Mouse (Mus musculus) cerebral cortex, adult 2 months (tissue): ENCODE measurements around the gene Zfp738.

ENCODE experiments used
- WGBS: fragments of 180-500 bp; shearing (Covaris S2); methylation state at CpG from one replicate; pipeline ENCODE4 v1.1.7; 2018; 5-methylcytosine and 5-hydroxymethylcytosine counted together

Gene Zfp738

GRCm38 (mm10) chr13:67686971-67687370 is at the start of gene Zfp738:
TSS of gene Zfp738 (minus strand) at chr13:67687071.
- WGBS, result 78% methylated on average over 4 of the region's 4 CpGs

GRCm38 (mm10) chr13:67734391-67734790 is 47.5 kb upstream of the Zfp738 start:
- 94% methylated on average over 9 of the region's 9 CpGs for WGBS

- WGBS, result 26% methylated on average over 4 of the region's 4 CpGs
Observed at GRCm38 (mm10) chr13:67729441-67729840, 42.6 kb upstream of the Zfp738 start.

DNA sequence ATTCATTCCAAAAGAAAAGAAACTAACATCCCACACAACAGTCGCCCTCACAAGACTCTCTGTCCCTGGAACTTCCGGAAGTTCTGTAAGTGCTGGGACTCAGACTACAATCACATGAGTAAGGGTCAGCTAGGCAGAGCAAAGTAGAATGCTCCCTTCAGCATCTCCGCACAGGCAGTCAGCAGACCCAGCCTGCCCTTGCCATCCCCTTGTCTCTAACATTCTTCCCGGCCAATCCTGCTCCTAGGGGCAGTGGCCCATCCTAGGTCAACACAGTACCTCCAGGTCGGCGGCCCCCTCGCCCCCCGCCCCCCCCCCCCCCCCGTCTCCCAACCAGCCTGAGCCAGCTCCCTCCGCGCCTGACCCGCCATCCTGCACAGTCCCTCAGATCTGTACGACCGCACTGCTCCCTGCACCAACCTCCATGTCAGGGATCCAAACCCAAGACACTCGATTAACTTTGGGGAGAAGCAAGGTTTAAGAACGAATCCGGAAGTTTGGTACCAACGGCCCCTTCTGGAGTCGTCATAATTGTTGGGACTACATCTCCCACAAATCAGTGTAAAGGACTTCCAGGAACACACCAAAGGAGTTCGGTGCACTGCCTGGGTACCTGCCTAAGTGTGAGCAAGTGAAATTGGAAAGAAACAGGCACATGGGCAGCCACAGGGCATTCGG is 41.9 kb upstream of the Zfp738 start, which contains the start of gene Zfp65:
TSS of gene Zfp65 (minus strand) at position 533 of the 678 bp plus-strand sequence.
- WGBS, result 2% methylated on average over 20 of the region's 21 CpGs

DNA sequence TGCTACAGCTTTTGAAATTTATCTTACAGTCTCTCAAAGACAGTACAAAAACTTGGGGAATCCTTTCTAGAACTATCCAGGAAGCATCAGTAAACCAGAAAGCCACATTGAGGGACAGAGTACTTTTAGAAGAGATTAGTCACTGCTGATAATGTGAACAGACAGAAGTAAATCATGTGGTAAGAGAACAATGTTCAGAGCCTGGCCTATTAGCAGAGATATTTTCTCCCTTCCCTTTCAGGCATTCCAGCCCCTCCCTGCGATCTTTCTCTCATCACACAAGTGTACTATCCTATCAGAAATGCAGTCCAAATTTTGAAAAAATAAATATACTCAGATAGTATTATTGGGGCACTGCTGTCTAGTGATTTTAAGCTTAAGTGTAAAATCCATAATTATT is 41.2 kb upstream of the Zfp738 start:
- WGBS, result 54% methylated on average over 1 of the region's 1 CpGs

- WGBS, result 44% methylated on average over 2 of the region's 2 CpGs
Observed at GRCm38 (mm10) chr13:67725331-67725730, 38.5 kb upstream of the Zfp738 start.

GRCm38 (mm10) chr13:67723848-67724479 is 37.1 kb upstream of the Zfp738 start:
- under 1% methylated on average over 17 of the region's 17 CpGs for WGBS

DNA sequence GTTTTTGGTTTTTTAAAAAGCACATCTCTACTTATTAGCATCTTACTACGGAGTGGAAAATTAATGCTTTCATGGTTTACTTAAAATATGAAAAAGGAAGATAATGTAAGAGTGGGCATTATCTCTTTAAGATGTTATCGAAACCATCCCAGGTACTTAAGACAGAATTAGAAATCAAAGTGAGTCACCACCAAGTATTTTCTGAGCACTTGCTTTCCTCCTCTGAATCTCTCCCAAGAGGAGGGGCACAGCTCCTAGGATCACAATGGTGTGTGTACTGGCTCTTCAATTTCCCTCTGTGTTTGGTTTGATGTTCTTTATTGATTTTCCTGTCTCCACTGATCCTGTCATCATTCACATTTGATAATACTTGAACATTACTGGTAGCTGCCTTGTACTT is 3.0 kb downstream of the Zfp738 start:
- WGBS, result 30% methylated on average over 2 of the region's 2 CpGs

DNA sequence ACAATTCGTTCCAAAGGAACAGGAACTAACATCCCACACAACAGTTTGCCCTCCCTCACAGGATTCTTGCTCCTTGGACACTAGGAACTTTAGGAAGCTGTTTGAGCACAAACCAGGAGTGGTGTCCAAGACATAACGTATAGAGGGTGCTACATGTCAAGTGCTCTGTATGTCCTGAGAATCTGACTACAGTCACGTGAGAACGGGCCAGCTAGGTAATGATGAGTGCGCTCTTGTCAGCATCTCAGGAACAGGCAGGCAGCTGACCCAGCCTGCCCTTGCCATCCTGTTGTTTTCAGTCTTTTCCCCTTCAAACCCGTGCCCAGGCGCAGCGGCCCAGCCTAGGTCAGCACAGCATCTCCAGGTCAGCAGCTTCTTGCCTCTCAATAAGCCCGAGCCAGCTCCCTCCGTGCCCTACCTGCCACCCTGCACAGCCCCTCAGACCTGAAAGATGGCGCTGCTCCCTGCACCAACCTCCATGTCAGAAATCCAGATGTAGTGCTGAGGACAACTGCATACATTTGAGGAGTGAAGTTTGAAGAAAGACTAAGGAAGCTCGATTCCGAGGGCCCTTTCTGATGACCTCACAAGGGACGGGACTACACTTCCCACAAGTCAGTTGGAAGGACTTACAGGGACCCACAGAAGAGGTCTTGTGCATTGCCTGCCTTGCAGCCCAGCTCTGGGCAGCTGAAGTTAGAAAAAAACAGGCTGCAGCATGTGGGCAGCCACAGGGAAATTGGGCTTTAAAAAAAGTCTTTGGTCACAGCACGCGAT is 3.7 kb downstream of the Zfp738 start:
- 2% methylated on average over 16 of the region's 16 CpGs for WGBS

- 87% methylated on average over 2 of the region's 2 CpGs for WGBS
Observed at GRCm38 (mm10) chr13:67674902-67675301, 12.0 kb downstream of the Zfp738 start.

DNA sequence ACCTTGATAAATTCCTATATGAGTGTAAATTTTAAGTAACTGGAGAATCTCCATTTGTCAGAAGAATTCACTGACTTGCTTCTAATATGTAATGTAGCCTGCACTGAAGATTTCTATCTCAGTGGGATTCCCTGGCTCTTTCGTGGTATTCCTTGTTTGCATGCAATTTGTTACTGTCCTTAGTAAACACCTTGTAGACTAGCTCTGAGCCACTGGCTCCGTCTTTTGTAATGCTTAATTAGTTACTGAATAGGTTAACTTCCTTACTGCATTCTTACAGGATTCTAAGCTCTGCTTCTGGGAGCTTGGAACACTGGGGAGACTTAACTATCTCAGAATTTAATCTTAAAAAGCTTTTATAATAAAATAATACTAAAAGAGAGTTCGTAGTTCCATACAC is 34.4 kb downstream of the Zfp738 start:
- WGBS, result 39% methylated on average over 3 of the region's 3 CpGs

GRCm38 (mm10) chr13:67637294-67638007 is 49.4 kb downstream of the Zfp738 start, which contains the start of the genes Gm49345 and Zfp729a:
TSS of gene Gm49345 (minus strand) at chr13:67637769.
TSS of gene Zfp729a (minus strand) at chr13:67637791.
- WGBS, result under 1% methylated on average over 19 of the region's 19 CpGs

DNA sequence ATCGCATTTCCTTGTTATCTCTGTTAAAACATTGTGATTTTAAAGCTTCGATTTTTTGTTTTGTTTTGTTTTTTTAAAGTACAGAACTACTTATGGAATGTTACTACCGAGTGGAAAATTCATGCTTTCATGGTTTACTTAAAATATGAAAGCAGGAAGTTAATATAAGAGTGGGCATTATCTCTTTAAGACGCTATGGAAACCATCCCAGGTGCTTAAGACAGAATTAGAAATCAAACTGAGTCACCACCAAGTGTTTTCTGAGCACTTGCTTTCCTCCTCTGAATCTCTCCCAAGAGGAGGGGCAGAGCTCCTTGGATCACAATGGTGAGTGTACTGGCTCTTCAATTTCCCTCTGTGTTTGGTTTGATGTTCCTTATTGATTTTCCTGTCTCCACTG is 76.8 kb downstream of the Zfp738 start:
- WGBS, result 56% methylated on average over 4 of the region's 4 CpGs

DNA sequence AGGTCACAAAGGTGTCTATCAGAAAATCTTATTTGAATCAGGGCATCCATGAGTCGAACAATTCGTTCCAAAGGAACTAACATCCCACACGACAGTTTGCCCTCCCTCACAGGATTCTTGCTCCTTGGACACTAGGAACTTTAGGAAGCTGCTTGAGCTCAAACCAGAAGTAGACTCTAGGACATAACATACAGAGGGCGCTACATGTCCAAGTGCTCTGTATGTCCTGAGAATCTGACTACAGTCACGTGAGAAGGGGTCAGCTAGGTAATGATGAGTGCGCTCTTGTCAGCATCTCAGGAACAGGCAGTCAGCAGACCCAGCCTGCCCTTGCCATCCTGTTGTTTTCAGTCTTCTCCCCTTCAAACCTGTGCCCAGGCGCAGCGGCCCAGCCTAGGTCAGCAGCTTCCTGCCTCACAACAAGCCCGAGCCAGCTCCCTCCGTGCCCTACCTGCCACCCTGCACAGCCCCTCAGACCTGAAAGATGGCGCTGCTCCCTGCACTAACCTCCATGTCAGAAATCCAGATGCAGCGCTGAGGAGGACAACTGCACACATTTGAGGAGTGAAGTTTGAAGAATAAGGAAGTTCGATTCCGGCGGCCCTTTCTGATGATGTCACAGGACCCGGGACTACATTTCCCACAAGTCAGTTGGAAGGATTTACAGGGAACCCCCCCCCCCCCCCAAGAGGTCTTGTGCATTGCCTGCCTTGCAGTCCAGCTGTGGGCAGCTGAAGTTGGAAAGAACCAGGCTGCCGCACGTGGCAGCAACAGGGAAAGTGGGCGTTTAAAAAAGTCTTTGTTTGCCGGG is 77.6 kb downstream of the Zfp738 start, which contains the start of gene Zfp729b:
TSS of gene Zfp729b (minus strand) at position 642 of the 811 bp plus-strand sequence.
- 1% methylated on average over 20 of the region's 20 CpGs for WGBS
